Mouse (Mus musculus) ES-Bruce4 (cell line): ENCODE results near the gene Snx32. TPM values are rescaled to one million over a fixed set of nuclear protein-coding genes. Genes with fewer than 3 reads are reported as not detected.

ENCODE experiments used
- H3K27ac ChIP-seq: 2 replicates; pipeline ENCODE4 v1.5.1; 2012; ENCODE audit warnings: low read length, inconsistent platforms; ENCODE audit not compliant: insufficient read depth
- H3K27me3 ChIP-seq: 2 replicates; pipeline ENCODE4 v1.6.1; 2012; ENCODE audit warnings: mild to moderate bottlenecking, low read length, inconsistent platforms; ENCODE audit not compliant: control insufficient read depth, poor library complexity, insufficient read depth, severe bottlenecking
- H3K36me3 ChIP-seq: 2 replicates; pipeline ENCODE4 v1.6.1; 2012; ENCODE audit warnings: inconsistent platforms, mild to moderate bottlenecking, low read length, moderate library complexity; ENCODE audit not compliant: control insufficient read depth, poor library complexity, insufficient read depth, severe bottlenecking
- H3K4me1 ChIP-seq: one replicate; pipeline ENCODE4 v1.8.1; 2011; ENCODE audit warnings: low read length; ENCODE audit not compliant: control insufficient read depth, insufficient read depth
- H3K4me3 ChIP-seq: 2 replicates; pipeline ENCODE4 v1.5.1; 2011; ENCODE audit warnings: low read depth, mild to moderate bottlenecking, low read length
- H3K9ac ChIP-seq: 2 replicates; pipeline ENCODE4 v1.6.1; 2012; ENCODE audit warnings: low read depth, mild to moderate bottlenecking, inconsistent platforms; ENCODE audit not compliant: poor library complexity, severe bottlenecking
- H3K9me3 ChIP-seq: replicated peaks from 2 replicates; pipeline ENCODE4 v1.6.1; 2012; ENCODE audit warnings: mild to moderate bottlenecking, low read length, inconsistent platforms; ENCODE audit not compliant: control insufficient read depth, poor library complexity, insufficient read depth, severe bottlenecking
- CTCF ChIP-seq: IDR thresholded peaks from one replicate; pipeline ENCODE4 v1.8.1; 2011; ENCODE audit warnings: low read depth, low read length
- EP300 ChIP-seq: IDR thresholded peaks from 2 replicates; pipeline ENCODE4 v1.6.1; 2011; ENCODE audit warnings: low read depth, low read length; ENCODE audit not compliant: insufficient read depth
- POLR2A ChIP-seq: IDR thresholded peaks from one replicate; pipeline ENCODE4 v1.8.1; 2011; ENCODE audit warnings: low read length; ENCODE audit not compliant: insufficient read depth
- polyA plus RNA-seq: library from polyadenylated mRNA; stranded (reverse); fragments of >200 nt; gene quantifications from 2 replicates; pipeline ENCODE4 v1.2.4, GENCODE M21; 2011; ENCODE audit warnings: low read depth; ENCODE audit not compliant: missing spikeins, insufficient read depth, insufficient read length

Snx32 gene
- polyA plus RNA-seq, 1 experiment, result 7.7 TPM

DNA sequence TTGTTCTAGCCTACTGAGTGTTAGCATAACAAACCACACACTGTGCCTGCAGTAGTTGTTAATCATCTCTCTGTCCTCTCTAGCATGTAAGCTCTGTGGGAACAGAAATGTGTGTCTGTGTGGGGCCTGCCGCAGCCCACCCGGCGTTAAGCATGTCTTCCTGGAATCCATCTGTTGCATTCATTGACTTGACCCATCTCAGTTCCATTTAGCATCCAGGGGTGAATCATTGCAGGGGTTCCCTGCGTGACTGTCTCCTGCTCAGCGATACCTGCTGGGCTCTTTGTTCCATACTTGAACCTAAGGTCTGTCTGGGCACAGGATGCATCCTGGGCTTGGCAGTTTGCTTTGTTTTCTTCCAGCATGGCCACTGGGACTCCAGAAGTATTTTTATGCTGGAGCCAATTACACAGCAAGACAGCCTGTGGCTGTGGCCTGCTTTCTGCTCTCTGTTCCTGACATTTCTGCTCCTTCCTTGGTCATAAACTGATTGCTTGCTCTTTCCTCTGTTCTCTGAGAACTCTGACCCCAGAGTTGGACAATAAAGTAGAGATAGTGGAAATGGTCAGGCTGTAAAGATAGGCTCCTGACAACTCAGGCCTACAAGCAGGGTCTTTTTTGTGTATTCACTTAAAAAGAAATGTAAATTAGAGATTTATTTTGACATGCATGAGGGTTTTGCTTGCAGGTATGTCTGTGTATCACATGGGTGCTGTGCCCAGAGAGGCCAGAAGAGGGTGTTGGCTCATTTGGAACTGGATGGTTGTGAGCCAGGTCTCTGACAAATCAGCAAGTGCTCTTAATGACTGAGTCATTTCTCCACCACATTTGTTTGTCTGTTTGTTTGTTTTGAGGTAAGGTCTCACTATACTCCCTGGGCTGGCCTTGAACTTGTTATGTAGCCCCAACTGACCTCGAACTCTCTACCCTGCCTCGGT lies 5.8 kb upstream of the Snx32 start:
- Histone ChIP-seq H3K27me3 (no peaks in the 10 kb centered on the region), H3K27ac (0 out of 2 replicates have a peak overlapping the region, but pooled peaks have one; percentile 3), H3K36me3 (no peaks in the 10 kb centered on the region), H3K4me1 (no peaks in the 10 kb centered on the region), H3K4me3 (no peak overlapping the region), H3K9me3 (no peaks in the 10 kb centered on the region), H3K9ac (no peak overlapping the region)
- TF ChIP-seq POLR2A (no peak), CTCF (peak; percentile 40)

- Histone ChIP-seq H3K27me3 (no peaks in the 10 kb centered on the region), H3K4me3 (no peak overlapping the region), H3K9me3 (no peaks in the 10 kb centered on the region), H3K4me1 (no peaks in the 10 kb centered on the region), H3K9ac (no peak overlapping the region), H3K36me3 (no peaks in the 10 kb centered on the region), H3K27ac (no peak overlapping the region)
- TF ChIP-seq POLR2A (no peak), CTCF (no peak), EP300 (no peak)
Measured at GRCm38 (mm10) chr19:5513005-5513349, 2.6 kb upstream of the Snx32 start.

GRCm38 (mm10) chr19:5512091-5513004 lies 2.0 kb upstream of the Snx32 start:
- Histone ChIP-seq H3K4me1 (no peaks in the 10 kb centered on the region), H3K27me3 (no peaks in the 10 kb centered on the region), H3K9ac (no peak overlapping the region), H3K27ac (no peak overlapping the region), H3K9me3 (no peaks in the 10 kb centered on the region), H3K4me3 (no peak overlapping the region), H3K36me3 (no peaks in the 10 kb centered on the region)
- TF ChIP-seq CTCF (no peak), EP300 (no peak), POLR2A (no peak)

DNA sequence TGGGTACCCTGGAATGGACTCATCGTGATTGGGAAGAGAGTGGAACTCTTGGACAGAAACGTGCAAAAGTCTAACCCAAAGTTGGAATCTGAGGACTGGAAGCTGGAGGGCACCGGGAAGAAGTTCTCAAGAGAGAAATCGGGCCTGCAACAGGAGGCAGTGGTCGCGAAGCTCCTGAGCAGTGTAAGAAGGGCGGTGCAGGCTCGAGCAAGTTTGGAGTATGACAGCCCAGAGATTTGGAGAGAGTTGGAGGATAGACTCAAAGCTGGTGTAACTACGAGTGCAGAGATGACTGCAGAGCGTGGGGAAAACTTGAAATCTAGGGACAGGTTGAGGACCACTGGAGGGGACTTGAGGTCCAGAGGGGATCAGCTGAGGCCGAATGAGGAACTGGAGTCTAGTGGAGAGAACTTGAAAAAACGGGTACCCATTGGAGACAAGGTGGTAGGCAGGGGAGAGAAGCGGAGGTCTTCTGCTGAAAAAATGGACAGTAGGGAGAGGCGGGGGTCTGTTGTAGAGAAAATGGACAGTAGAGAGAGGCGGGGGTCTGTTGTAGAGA lies 815 bp upstream of the Snx32 start:
- Histone ChIP-seq H3K27me3 (no peaks in the 10 kb centered on the region), H3K4me1 (no peaks in the 10 kb centered on the region), H3K9me3 (no peaks in the 10 kb centered on the region), H3K9ac (peak overlapping the region; percentile 59), H3K36me3 (no peaks in the 10 kb centered on the region), H3K4me3 (peak overlapping the region; percentile 79), H3K27ac (no peak overlapping the region)
- TF ChIP-seq CTCF (no peak), POLR2A (no peak), EP300 (no peak)

DNA sequence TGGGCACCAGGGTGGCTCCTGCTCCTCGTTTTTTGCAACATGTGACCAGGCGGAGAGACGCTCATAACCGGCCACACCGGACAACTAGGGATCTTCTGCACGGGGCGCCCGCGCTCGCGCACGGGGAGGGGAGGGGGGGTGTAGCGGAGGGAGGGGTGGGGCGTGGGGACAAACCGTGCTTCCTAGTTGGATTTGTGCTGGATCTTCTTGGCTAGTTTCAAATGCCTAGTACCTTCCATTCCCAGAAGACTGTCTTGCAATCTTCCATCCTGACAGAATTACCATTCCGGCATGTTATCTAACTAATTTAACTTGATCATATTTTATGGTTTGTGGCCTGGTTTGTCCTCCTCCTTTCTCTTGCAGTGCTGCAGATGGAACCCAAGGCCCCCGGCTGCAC lies 6.7 kb downstream of the Snx32 start, which contains the start of gene 1700020D05Rik:
Gene 1700020D05Rik, minus strand, starts transcription at position 101 of the 400 bp plus-strand sequence.
- H3K9me3 ChIP-seq, result no peaks in the 10 kb centered on the region
- H3K4me3 ChIP-seq, result no peak within 1 kb of the TSS
- 0 out of 2 replicates have a peak within 1 kb of the TSS, but pooled peaks have one; percentile 12 for H3K9ac ChIP-seq
- no peaks in the 10 kb centered on the region for H3K27me3 ChIP-seq
- no peak within 1 kb of the TSS for H3K27ac ChIP-seq
- no peak for TF ChIP-seq POLR2A
- TF ChIP-seq EP300, result no peak
- no peak for TF ChIP-seq CTCF
- H3K36me3 ChIP-seq, result no peaks in the 10 kb centered on the region
- no peaks in the 10 kb centered on the region for H3K4me1 ChIP-seq
